Mouse (Mus musculus): Measurements from ENCODE around the gene Pbld1. TPM values are rescaled to one million over a fixed set of nuclear protein-coding genes. Genes with fewer than 3 reads are reported as not detected.

The Pbld1 gene
- polyA plus RNA-seq, 1 experiment from 2014 or later = 6.9 TPM

DNA sequence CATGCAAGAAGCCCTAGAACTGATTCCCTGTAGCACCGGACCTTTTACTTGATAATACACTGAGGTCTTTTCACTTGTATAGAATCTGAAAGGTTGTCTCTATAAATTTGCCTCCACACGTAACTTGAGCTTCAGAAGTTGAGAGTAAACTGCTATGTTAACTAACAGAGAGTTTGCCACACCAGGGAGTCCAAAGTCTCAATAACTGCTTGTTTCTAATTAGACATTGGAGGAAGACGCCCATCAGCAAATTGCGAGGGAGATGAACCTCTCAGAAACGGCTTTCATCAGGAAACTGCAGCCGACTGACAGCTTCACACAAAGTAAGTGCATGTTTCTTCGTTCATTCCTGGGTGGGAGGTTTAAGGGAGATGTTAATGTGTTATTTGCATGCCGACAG is 5.6 kb downstream of the Pbld1 start:
- Histone ChIP-seq H3K4me2 (no peak overlapping the region), H3K9ac (no peak overlapping the region), H3K9me3 (replicated peaks) (no peaks in the 10 kb centered on the region), H3K36me3 (no peaks in the 10 kb centered on the region), H3K27ac (no peak overlapping the region), H3K4me1 (peaks cover 6% of the 10 kb centered on the region), H3K27me3 (no peaks in the 10 kb centered on the region), H3K4me3 (replicated peaks) (no peak overlapping the region)
- ATAC-seq (replicated peaks; ENCODE audit: low FRiP score) = no peak
- WGBS = 61% methylated on average over 8 of the region's 8 CpGs

DNA sequence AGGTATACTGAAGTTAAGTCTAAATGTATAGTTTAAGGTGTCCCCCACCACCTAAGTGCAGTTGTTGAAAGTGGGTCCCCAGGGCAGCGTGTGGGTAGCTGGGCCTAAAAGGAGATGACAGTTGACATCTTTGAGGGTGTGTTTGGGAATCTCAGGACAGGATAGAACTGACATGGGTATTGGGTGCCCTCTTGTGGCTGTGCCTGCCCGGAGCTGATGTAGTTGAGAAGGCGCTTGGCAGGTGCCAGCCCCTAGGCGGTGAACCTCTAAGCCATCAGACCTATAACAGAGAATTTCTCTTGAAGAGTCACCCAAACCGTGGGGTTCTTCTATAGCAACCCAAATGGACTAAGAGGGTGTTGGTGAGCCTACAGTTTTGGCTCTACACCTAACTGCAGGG is 6.0 kb downstream of the Pbld1 start:
- H3K9me3 ChIP-seq (replicated peaks) = no peaks in the 10 kb centered on the region
- H3K27me3 ChIP-seq = no peaks in the 10 kb centered on the region
- H3K27ac ChIP-seq = no peak overlapping the region
- H3K4me2 ChIP-seq = no peak overlapping the region
- H3K4me3 ChIP-seq (replicated peaks) = no peak overlapping the region
- peak; percentile 73 for ATAC-seq (replicated peaks; ENCODE audit: low FRiP score)
- no peak overlapping the region for H3K9ac ChIP-seq
- 8% methylated on average over 5 of the region's 5 CpGs for WGBS
- peaks cover 3% of the 10 kb centered on the region; the same call in 1 of the 2 replicates for H3K4me1 ChIP-seq
- no peaks in the 10 kb centered on the region for H3K36me3 ChIP-seq

DNA sequence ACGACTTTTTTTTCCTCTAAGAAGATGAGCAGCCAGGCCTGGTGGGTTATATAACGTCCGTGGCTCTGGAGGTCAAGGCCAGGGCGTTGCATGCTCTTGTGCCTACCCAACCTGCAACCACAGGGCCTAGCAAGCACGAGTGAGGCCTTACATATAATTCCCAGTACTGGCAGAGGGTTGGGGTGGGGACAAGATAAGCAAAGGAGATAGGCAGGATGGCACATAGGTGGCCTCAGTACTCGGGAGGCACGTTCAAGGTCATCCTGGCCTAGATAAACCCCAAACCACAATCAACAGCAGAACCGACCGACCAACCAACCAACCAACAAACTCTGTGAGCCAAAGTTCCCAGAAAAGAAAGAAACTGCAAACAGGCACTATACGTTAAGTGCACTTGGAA is 26.3 kb downstream of the Pbld1 start:
- WGBS = 72% methylated on average over 10 of the region's 10 CpGs

DNA sequence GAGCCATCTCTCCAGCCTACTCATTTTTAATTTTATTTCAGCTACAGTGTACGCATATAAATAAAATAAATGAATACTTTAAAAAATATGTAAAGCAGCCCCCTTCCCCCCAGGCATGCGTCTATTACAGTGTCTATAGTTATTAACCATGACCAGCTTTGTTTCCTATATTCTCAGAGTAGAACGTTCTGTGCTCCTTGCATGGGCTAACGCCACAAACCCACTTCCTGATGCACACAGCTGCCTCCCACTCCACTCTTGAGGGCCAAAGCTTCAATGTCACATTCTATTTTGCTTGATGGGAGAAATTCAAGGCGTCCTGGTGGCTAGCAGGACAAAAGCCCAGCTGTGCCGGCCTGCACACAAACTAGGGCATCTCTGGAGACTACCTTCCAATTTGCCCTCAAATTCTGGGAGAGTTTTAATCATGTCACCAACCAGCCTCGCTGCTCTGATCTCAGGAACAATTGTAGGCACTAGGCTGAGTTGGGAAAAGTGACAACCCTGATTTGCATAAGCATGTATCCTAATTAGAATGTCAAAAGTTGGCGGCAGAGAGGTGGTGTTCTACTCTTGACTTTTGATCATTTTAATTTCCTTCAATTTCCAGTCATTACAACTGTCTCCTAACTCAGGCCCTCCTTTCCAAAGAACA is 29.3 kb downstream of the Pbld1 start:
- Histone ChIP-seq H3K27ac (no peak overlapping the region), H3K27me3 (peaks cover 10% of the 10 kb centered on the region), H3K4me2 (peak overlapping the region; percentile 75), H3K4me1 (peaks cover 14% of the 10 kb centered on the region), H3K9ac (peak overlapping the region; percentile 29; the same call in 1 of the 2 replicates), H3K4me3 (replicated peaks) (peak overlapping the region; percentile 38), H3K9me3 (replicated peaks) (no peaks in the 10 kb centered on the region), H3K36me3 (no peaks in the 10 kb centered on the region)
- ATAC-seq (replicated peaks; ENCODE audit: low FRiP score) = no peak
- 39% methylated on average over 8 of the region's 8 CpGs for WGBS

More for the DNA sequence above, 26.3 kb downstream of the Pbld1 start:
- H3K27ac ChIP-seq = no peak overlapping the region
- H3K4me3 ChIP-seq (replicated peaks) = no peak overlapping the region
- H3K36me3 ChIP-seq = no peaks in the 10 kb centered on the region
- peaks cover 8% of the 10 kb centered on the region for H3K27me3 ChIP-seq
- no peak for ATAC-seq (replicated peaks; ENCODE audit: low FRiP score)
- H3K4me2 ChIP-seq = no peak overlapping the region
- H3K9me3 ChIP-seq (replicated peaks) = no peaks in the 10 kb centered on the region
- peaks cover 14% of the 10 kb centered on the region for H3K4me1 ChIP-seq
- no peak overlapping the region for H3K9ac ChIP-seq

DNA sequence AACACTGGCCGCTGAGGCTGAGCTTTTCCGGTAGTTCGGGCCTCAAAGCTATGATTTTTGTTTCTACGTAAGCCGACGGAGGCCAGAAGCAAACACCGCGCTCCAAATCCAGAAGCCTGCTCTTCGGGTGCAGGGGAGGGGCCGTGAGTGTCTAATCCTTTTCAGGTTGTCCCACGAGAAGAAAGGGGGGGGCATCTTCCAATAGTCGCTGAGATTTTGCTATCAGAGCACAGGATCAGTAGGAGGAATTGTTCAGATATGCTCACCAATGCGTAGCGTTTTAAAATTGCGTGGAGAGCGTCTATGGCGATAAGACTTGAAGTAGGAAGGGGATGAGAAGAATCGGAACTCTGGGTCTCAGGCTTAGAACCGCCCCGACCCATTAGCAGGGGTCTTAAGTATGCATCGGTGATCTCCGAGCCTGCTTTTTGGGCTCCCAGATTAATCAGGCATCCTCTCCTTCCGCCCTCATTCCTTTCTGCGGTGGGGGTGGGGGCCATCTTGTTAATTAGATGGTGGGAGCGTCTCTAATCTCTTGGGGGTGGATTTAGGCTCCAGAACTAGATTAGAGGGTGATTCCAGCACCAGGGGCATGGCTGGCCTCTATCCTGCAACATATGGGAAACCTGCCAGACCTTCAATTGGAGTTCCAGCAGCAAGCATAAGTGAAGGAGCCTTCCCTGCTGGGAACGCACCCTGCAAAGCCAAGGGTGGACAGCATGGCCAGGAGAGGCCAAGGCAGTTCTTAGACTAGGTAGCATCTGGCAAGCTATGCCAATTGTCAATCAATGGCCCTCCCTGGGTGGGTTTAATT is 30.0 kb downstream of the Pbld1 start:
- peak overlapping the region; percentile 75 for H3K4me2 ChIP-seq
- peaks cover 10% of the 10 kb centered on the region for H3K27me3 ChIP-seq
- peak overlapping the region; percentile 29; the same call in 1 of the 2 replicates for H3K9ac ChIP-seq
- no peak for ATAC-seq (replicated peaks; ENCODE audit: low FRiP score)
- no peak overlapping the region for H3K27ac ChIP-seq
- H3K4me3 ChIP-seq (replicated peaks) = peak overlapping the region; percentile 38
- H3K36me3 ChIP-seq = no peaks in the 10 kb centered on the region
- peaks cover 14% of the 10 kb centered on the region for H3K4me1 ChIP-seq
- H3K9me3 ChIP-seq (replicated peaks) = no peaks in the 10 kb centered on the region
- 4% methylated on average over 26 of the region's 26 CpGs for WGBS

DNA sequence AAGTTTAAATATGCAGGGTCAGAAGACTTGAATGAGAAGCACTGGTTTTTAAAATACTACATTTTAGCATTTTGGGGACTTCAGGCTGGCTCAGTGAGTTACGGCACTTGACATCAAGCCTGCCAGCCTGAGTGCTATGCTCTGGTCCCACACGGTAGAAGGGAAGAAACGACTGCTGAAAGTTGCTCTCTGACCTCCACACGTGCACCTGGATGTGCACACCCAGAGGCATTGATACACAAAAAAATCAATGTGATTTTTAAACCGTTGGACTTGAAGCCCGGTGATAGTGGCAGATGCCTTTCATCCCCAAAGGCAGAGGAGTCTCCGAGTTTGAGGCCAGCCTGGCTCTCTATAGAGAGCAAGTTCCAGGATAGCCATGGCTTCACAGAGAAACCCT is 32.0 kb downstream of the Pbld1 start:
- Histone ChIP-seq H3K4me3 (replicated peaks) (no peak overlapping the region), H3K36me3 (no peaks in the 10 kb centered on the region), H3K9me3 (replicated peaks) (no peaks in the 10 kb centered on the region), H3K9ac (no peak overlapping the region), H3K27ac (no peak overlapping the region), H3K27me3 (peaks cover 11% of the 10 kb centered on the region), H3K4me1 (peaks cover 14% of the 10 kb centered on the region), H3K4me2 (no peak overlapping the region)
- ATAC-seq (replicated peaks; ENCODE audit: low FRiP score) = no peak
- 62% methylated on average over 7 of the region's 7 CpGs for WGBS

DNA sequence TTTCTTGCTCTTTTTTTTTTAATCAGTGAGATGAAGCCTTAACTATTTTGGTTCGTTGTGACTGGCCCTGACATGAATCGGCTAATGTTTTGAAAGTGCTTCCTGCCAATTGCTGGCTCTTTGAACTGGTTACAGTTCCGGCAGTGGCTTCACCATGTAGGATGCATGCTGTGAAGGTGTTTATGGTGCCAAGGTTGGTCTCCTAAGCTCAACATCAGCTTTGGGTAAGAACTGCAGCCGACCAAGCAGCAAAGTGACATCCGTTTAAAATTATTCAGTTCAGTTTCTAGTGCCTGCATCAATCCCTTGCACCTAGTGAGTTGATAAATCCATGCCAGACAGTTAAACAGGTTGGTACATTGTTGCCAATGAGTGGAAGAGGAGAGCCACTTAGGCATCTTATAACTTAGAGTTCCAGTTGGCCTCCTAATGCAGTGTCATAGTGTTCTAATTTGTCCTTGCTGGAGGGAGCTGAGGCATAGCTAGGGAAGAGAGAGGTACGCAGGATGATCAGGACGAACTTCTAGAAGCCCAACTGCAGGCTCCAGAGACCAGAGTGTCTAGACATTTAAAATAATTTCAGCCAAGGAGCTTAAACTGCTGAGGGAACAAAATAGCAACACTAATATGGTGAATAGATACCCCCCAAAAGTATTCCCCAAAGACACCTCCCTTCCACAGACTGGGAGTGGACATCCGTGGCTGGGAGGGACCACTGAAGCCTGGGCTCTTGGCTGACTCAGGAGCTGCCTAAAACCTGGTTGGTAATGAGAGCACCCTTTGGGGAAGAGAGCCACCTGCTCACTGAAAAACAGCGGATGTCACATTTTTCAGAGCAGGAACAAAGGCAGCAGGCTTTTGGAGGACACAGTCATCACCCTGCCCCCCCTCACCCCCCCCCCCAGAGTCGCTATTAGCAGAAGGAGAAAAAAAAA is 32.9 kb downstream of the Pbld1 start:
- Histone ChIP-seq H3K9ac (no peak overlapping the region), H3K9me3 (replicated peaks) (no peaks in the 10 kb centered on the region)
- WGBS = 70% methylated on average over 10 of the region's 10 CpGs

DNA sequence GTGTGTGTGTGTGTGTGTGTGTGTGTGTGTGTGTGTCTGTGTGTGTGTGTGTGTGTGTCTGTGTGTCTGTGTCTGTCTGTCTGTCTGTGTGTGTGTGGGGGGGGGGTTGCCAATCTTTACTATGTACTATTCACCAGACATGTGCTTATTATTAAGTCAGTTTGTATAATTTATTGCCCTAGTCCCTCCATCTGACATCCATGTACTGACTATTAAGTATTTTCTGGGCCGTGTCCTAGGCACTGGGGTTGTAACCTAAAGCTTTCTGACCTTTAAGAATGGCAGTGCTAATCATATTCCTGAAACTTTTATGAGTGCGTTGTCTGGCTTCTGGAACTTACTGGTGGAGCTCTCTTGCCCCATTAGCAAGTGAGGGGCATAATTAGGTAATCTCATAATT is 36.8 kb downstream of the Pbld1 start:
- no peak for ATAC-seq (replicated peaks; ENCODE audit: low FRiP score)
- Histone ChIP-seq H3K27ac (no peak overlapping the region), H3K36me3 (no peaks in the 10 kb centered on the region), H3K4me1 (peaks cover 11% of the 10 kb centered on the region; the same call in 1 of the 2 replicates), H3K4me3 (replicated peaks) (no peak overlapping the region), H3K4me2 (no peak overlapping the region), H3K9me3 (replicated peaks) (no peaks in the 10 kb centered on the region), H3K27me3 (peaks cover 50% of the 10 kb centered on the region), H3K9ac (no peak overlapping the region)
- WGBS = 61% methylated on average over 2 of the region's 2 CpGs

More for the DNA sequence above, 32.9 kb downstream of the Pbld1 start:
- peaks cover 14% of the 10 kb centered on the region for H3K4me1 ChIP-seq
- no peak overlapping the region for H3K27ac ChIP-seq
- peaks cover 21% of the 10 kb centered on the region for H3K27me3 ChIP-seq
- ATAC-seq (replicated peaks; ENCODE audit: low FRiP score) = no peak
- H3K4me2 ChIP-seq = no peak overlapping the region
- H3K4me3 ChIP-seq (replicated peaks) = no peak overlapping the region
- no peaks in the 10 kb centered on the region for H3K36me3 ChIP-seq

DNA sequence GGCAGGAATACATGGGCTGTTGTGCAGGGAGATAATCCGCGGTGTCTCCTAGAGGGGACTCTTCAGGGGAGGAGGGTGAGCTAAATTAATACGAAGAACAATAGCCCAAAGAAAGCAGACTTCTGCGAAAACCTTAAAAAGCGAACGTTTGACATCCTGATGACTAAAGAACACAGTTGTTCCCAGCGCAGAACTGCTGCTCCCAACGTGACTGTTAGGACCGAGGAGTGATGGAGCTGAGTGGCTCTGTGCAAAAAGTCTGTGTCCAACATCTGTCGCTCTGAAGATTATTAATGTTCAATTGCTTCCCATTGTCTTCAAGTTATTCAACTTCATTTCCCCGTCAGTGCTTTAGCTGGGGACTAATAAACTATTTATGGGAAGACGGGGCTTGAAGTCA is 38.2 kb downstream of the Pbld1 start:
- Histone ChIP-seq H3K9me3 (replicated peaks) (no peaks in the 10 kb centered on the region), H3K36me3 (no peaks in the 10 kb centered on the region), H3K27me3 (peaks cover 52% of the 10 kb centered on the region), H3K4me3 (replicated peaks) (no peak overlapping the region), H3K4me1 (peaks cover 11% of the 10 kb centered on the region; the same call in 1 of the 2 replicates), H3K4me2 (no peak overlapping the region), H3K9ac (no peak overlapping the region), H3K27ac (no peak overlapping the region)
- ATAC-seq (replicated peaks; ENCODE audit: low FRiP score) = no peak
- 64% methylated on average over 12 of the region's 12 CpGs for WGBS

DNA sequence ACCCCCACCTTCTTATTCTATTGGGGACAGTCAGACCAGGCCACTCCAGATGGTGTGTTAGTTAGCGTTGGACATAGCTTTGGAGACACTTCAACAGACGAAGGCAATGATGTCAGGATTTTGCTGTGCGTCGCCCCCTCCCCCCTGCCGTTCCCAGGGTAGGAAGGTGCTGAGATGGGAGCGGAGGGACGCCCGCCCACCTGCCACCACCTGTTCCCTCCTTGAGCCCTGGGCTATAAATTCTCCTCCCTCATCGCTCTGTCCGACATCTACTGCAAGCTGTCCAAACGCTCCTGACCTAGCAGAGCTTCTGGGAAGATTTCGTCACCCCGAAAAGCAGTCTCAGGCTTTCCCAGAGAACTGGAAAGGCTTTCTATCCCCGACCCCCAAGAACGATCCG is 39.6 kb downstream of the Pbld1 start, which contains the start of gene Atoh7:
Atoh7 (plus strand) TSS at position 131 of the 400 bp plus-strand sequence.
- Histone ChIP-seq H3K9me3 (replicated peaks) (no peaks in the 10 kb centered on the region; the same call in 1 of the 2 replicates), H3K36me3 (no peaks in the 10 kb centered on the region), H3K9ac (peak within 1 kb of the TSS; percentile 46), H3K4me1 (peaks cover 11% of the 10 kb centered on the region; the same call in 1 of the 2 replicates), H3K4me3 (replicated peaks) (peak within 1 kb of the TSS; percentile 51), H3K27ac (no peak within 1 kb of the TSS), H3K4me2 (peak within 1 kb of the TSS; percentile 92), H3K27me3 (peaks cover 51% of the 10 kb centered on the region)
- WGBS = 5% methylated on average over 16 of the region's 16 CpGs
- ATAC-seq (replicated peaks; ENCODE audit: low FRiP score) = no peak

DNA sequence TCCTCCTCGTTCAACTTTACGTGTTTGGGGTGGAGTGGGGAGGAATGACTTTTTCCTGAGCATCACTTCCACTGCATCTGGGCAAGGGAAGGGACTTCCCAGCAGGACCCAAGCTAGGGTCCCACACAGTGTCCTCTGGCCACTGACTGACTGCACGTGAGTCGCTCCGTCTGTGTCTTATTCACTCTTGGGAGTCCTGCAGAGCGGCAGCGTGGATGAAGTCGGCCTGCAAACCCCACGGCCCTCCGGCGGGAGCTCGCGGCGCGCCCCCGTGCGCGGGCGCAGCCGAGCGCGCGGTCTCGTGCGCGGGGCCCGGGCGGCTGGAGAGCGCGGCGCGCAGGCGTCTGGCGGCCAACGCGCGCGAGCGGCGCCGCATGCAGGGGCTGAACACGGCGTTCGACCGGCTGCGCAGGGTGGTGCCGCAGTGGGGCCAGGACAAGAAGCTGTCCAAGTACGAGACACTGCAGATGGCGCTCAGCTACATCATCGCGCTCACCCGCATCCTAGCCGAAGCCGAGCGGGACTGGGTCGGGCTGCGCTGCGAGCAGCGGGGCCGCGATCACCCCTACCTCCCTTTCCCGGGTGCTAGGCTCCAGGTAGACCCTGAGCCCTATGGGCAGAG is 40.1 kb downstream of the Pbld1 start:
- Histone ChIP-seq H3K27me3 (peaks cover 51% of the 10 kb centered on the region), H3K27ac (no peak overlapping the region), H3K4me2 (peak overlapping the region; percentile 92), H3K36me3 (no peaks in the 10 kb centered on the region), H3K9ac (peak overlapping the region; percentile 46), H3K9me3 (replicated peaks) (no peaks in the 10 kb centered on the region; the same call in 1 of the 2 replicates), H3K4me3 (replicated peaks) (peak overlapping the region; percentile 51), H3K4me1 (peaks cover 11% of the 10 kb centered on the region; the same call in 1 of the 2 replicates)
- WGBS = under 1% methylated on average over 62 of the region's 62 CpGs
- peak; percentile 85 for ATAC-seq (replicated peaks; ENCODE audit: low FRiP score)

All from kidney, embryonic 15.5 days (tissue).